Mouse (Mus musculus) stomach, embryonic 16.5 days (tissue): ENCODE measurements around the gene Scamp4. TPM values are rescaled to one million over a fixed set of nuclear protein-coding genes. Genes with fewer than 3 reads are reported as not detected.

Source experiments
- ATAC-seq: fragments of 200-750 bp; cut with Nextera tagmentation; 2 replicates; pipeline ENCODE4 v1.8.0; 2017; ENCODE audit warnings: moderate number of reproducible peaks, moderate TSS enrichment; ENCODE audit not compliant: insufficient read depth, low FRiP score
- H3K27ac ChIP-seq: fragments of 300-500 bp; sonication (generic); 2 replicates; pipeline ENCODE4 v1.5.1; 2014; ENCODE audit warnings: low read length
- H3K27me3 ChIP-seq: fragments of 300-500 bp; sonication (generic); 2 replicates; pipeline ENCODE4 v1.6.1; 2014; ENCODE audit warnings: low read length, control low read depth, mixed read lengths; ENCODE audit not compliant: control insufficient read depth, insufficient read depth
- H3K36me3 ChIP-seq: fragments of 300-500 bp; sonication (generic); 2 replicates; pipeline ENCODE4 v1.6.1; 2014; ENCODE audit warnings: low read length; ENCODE audit not compliant: control insufficient read depth, insufficient read depth
- H3K4me1 ChIP-seq: fragments of 300-500 bp; sonication (generic); 2 replicates; pipeline ENCODE4 v1.6.1; 2014; ENCODE audit warnings: low read length, control low read depth, mixed read lengths; ENCODE audit not compliant: control insufficient read depth, insufficient read depth
- H3K4me2 ChIP-seq: fragments of 300-500 bp; sonication (generic); 2 replicates; pipeline ENCODE4 v1.6.1; 2014; ENCODE audit warnings: low read depth, low read length, mixed read lengths
- H3K4me3 ChIP-seq: fragments of 300-500 bp; sonication (generic); replicated peaks from 2 replicates; pipeline ENCODE4 v1.5.1; 2014; ENCODE audit warnings: mild to moderate bottlenecking, low read length
- H3K9ac ChIP-seq: fragments of 300-500 bp; sonication (generic); 2 replicates; pipeline ENCODE4 v1.6.1; 2014; ENCODE audit warnings: low read length
- H3K9me3 ChIP-seq: fragments of 300-500 bp; sonication (generic); replicated peaks from 2 replicates; pipeline ENCODE4 v1.6.1; 2016; ENCODE audit warnings: low read length, control low read depth; ENCODE audit not compliant: control insufficient read depth
- WGBS: fragments of 180-500 bp; shearing (Covaris S2); extraction: QIAGEN DNeasy Blood & Tissue Kit; methylation state at CpG from one replicate; pipeline ENCODE4 v1.1.7; 2014; 5-methylcytosine and 5-hydroxymethylcytosine counted together
- polyA plus RNA-seq: library from polyadenylated mRNA; unstranded; fragments of >200 nt; fragmentation: Nextera tagmentation; extraction: Ambion mirVana; gene quantifications from 2 replicates; pipeline ENCODE4 v1.2.1, GENCODE M21; 2015

The Scamp4 gene
- polyA plus RNA-seq, 1 experiment from 2014 or later = 92.1 TPM

- Histone ChIP-seq H3K9ac (no peak overlapping the region), H3K9me3 (no peaks in the 10 kb centered on the region), H3K4me2 (no peak overlapping the region), H3K4me1 (peaks cover 49% of the 10 kb centered on the region), H3K27ac (no peak overlapping the region), H3K4me3 (no peak overlapping the region), H3K27me3 (no peaks in the 10 kb centered on the region), H3K36me3 (no peaks in the 10 kb centered on the region)
- no peak for ATAC-seq
- WGBS = 93% methylated on average over 29 of the region's 29 CpGs
These were observed 33.8 kb upstream of the Scamp4 start for GRCm38 (mm10) chr10:80568876-80569275.

DNA sequence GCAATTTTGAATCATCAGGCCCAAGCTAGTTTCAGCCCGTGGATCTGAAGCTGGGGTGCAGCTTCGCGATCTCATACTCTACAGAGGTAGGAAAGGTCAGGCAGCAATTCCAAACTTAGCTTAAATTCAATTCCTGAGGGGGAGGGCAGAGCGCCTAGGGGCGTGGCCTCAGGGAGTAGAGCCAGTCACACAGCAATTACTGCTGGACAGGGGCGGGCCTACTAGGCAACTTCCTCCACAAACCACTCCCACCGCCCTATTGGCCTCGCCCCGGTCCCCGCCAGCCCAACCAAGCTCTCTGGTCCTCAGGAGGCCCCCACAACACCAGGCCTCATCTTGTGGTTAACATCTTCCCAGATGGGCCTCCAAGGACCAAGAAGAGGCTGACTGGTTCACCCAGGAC is 33.0 kb upstream of the Scamp4 start:
- H3K4me1 ChIP-seq = peaks cover 57% of the 10 kb centered on the region
- no peaks in the 10 kb centered on the region for H3K36me3 ChIP-seq
- H3K27me3 ChIP-seq = no peaks in the 10 kb centered on the region
- H3K4me2 ChIP-seq = peak overlapping the region; percentile 34
- WGBS = 24% methylated on average over 10 of the region's 10 CpGs
- H3K9me3 ChIP-seq = no peaks in the 10 kb centered on the region
- no peak overlapping the region for H3K9ac ChIP-seq
- H3K27ac ChIP-seq = no peak overlapping the region
- ATAC-seq = peak; percentile 70; the same call in 1 of the 2 replicates
- H3K4me3 ChIP-seq = peak overlapping the region; percentile 10; the same call in 1 of the 2 replicates

- 0 out of 2 replicates have a peak overlapping the region, but pooled peaks have one; percentile 10 for H3K4me3 ChIP-seq
- H3K4me2 ChIP-seq = peak overlapping the region; percentile 41
- WGBS = 88% methylated on average over 10 of the region's 10 CpGs
- peaks cover 64% of the 10 kb centered on the region for H3K4me1 ChIP-seq
- H3K36me3 ChIP-seq = no peaks in the 10 kb centered on the region
- no peaks in the 10 kb centered on the region for H3K9me3 ChIP-seq
- no peaks in the 10 kb centered on the region for H3K27me3 ChIP-seq
- H3K27ac ChIP-seq = peak overlapping the region; percentile 62; the same call in 1 of the 2 replicates
- peak overlapping the region; percentile 59 for H3K9ac ChIP-seq
- no peak for ATAC-seq
These were observed 32.3 kb upstream of the Scamp4 start for GRCm38 (mm10) chr10:80570419-80570818.

DNA sequence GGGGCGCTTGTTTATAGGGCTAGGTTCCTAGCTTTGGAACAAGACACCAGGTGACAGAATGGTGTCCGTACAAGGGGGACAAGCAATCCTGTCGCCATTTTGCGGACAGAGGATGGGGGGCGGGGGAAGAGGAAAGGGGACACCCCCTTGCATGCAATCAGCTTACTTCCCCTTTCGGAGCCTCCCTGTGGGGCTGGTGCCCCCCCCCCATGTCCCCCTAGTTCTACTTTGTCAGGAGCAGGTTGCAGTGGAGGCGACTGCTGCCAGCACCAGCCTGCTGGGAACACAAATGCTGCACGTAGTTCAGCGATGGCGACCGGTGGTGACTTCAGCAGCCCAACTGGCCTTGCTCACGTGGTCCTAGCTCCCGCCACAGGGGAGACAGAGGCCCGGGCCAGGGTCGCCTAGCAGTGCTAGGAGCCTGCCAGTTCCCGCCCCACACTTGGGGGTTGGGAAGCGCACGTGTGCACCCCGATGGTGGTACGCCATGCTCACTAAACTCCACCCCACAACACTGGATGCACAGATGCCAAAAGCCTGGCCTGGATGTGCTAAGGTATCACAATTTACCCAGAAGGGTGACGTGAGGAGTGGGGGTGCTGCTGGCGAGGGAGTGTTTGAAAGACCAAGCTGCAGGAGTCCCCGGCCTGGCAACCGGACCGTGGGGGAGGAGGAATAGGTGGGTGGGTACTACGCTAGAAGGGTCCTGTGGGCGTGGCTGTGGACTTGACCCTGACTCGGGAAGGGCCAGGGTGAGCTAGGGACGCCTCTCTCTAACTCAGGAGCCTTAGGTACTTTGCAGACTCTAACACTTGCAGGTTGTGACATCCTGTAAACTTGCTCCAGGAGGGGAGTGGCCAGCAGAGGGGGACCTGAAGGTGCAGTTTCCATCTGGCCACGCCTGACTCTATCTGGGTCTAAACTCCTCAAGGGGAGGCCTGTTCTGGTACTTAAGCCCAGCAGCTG is 31.5 kb upstream of the Scamp4 start:
- Histone ChIP-seq H3K27me3 (no peaks in the 10 kb centered on the region), H3K27ac (peak overlapping the region; percentile 62), H3K4me2 (peak overlapping the region; percentile 41), H3K4me3 (peak overlapping the region; percentile 13), H3K4me1 (peaks cover 71% of the 10 kb centered on the region), H3K9ac (peak overlapping the region; percentile 59), H3K36me3 (no peaks in the 10 kb centered on the region), H3K9me3 (no peaks in the 10 kb centered on the region)
- ATAC-seq = peak; percentile 15; the same call in 1 of the 2 replicates
- WGBS = 20% methylated on average over 29 of the region's 30 CpGs

DNA sequence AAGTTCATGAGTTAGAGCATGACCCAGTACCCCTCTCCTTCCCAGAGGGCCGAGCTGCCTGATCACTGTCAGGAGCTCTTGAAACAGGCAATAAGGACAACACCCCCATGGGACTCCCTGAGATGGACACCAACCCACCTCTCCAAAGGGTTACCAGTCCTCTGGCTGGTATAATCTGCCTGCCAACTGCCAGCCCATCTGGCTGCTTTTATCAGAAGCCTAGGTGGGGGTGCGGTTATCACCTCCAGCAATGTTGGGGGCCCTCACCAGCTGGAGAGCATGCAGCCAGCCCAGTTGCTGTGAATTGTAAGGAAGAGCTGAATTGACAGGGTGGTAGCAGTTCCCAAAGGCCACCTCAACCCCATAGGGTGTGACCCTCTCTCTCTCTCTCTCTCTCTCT is 30.2 kb upstream of the Scamp4 start:
- H3K9me3 ChIP-seq = no peaks in the 10 kb centered on the region
- H3K4me2 ChIP-seq = no peak overlapping the region
- no peak for ATAC-seq
- H3K4me3 ChIP-seq = no peak overlapping the region
- no peaks in the 10 kb centered on the region for H3K27me3 ChIP-seq
- H3K4me1 ChIP-seq = peaks cover 66% of the 10 kb centered on the region
- H3K36me3 ChIP-seq = no peaks in the 10 kb centered on the region
- no peak overlapping the region for H3K27ac ChIP-seq
- no peak overlapping the region for H3K9ac ChIP-seq
- WGBS = 79% methylated on average over 2 of the region's 2 CpGs

DNA sequence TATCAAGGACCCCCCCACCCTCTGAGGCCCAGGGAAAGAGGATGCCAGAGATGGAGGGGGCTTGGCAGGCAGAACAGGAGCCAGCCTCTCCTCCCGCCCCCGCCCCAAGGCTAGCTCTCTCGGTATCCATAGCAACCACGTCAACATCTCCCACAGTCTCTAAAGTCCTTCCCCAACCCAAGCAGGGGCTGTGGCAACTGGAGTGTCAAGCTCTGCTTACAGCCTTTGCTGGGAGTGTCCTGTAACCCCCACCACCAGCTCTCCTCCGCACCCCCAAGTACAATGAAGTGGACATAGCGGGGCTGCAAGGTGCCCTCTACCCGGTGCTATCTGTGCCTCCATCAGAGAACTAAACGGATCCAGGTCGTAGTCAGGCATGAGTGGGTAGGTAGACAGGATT is 28.7 kb upstream of the Scamp4 start:
- 53% methylated on average over 9 of the region's 9 CpGs for whole genome bisulfite sequencing
- Histone ChIP-seq H3K27me3 (no peaks in the 10 kb centered on the region), H3K9me3 (no peaks in the 10 kb centered on the region), H3K4me1 (peaks cover 75% of the 10 kb centered on the region), H3K4me2 (no peak overlapping the region), H3K4me3 (no peak overlapping the region), H3K36me3 (no peaks in the 10 kb centered on the region), H3K27ac (no peak overlapping the region; the same call in 1 of the 2 replicates), H3K9ac (peak overlapping the region; percentile 2; the same call in 1 of the 2 replicates)
- ATAC-seq = no peak

GRCm38 (mm10) chr10:80574896-80575295 is 27.8 kb upstream of the Scamp4 start:
- Histone ChIP-seq H3K9ac (no peak overlapping the region), H3K27ac (no peak overlapping the region), H3K27me3 (no peaks in the 10 kb centered on the region), H3K4me2 (peak overlapping the region; percentile 93; the same call in 1 of the 2 replicates), H3K36me3 (no peaks in the 10 kb centered on the region), H3K4me1 (peaks cover 71% of the 10 kb centered on the region), H3K4me3 (no peak overlapping the region), H3K9me3 (no peaks in the 10 kb centered on the region)
- 66% methylated on average over 3 of the region's 3 CpGs for WGBS
- no peak for ATAC-seq

DNA sequence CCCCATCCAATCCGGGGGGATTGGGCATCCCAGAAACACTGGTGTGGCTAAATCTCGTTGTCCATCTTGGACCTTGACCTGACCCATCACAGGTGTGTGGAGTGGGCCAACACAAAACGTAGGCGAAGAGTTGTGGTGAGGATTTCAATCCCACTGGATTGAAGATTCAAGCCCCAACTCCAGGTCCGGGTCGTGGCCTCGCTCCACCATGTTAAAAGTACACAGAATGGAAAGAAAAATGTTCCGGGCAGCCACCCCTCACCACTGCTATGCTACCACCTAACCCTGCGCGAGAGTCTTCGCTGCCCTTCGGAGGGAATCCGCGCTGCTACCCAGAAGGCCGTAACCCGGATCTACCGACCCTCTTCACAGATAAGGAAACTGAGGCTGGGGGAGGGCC is 26.7 kb upstream of the Scamp4 start:
- WGBS = 12% methylated on average over 17 of the region's 17 CpGs
- H3K9me3 ChIP-seq = no peaks in the 10 kb centered on the region
- H3K27me3 ChIP-seq = no peaks in the 10 kb centered on the region
- peaks cover 61% of the 10 kb centered on the region for H3K4me1 ChIP-seq
- 0 out of 2 replicates have a peak overlapping the region, but pooled peaks have one; percentile 77 for H3K27ac ChIP-seq
- H3K9ac ChIP-seq = peak overlapping the region; percentile 90
- H3K4me2 ChIP-seq = peak overlapping the region; percentile 93
- ATAC-seq = no peak
- H3K36me3 ChIP-seq = no peaks in the 10 kb centered on the region
- peak overlapping the region; percentile 91 for H3K4me3 ChIP-seq
